Mouse (Mus musculus) limb, embryonic 13.5 days (tissue): ENCODE data around the gene St6galnac5. TPM values are rescaled to one million over a fixed set of nuclear protein-coding genes. Genes with fewer than 3 reads are reported as not detected.
A peak's percentile ranks its signal among the peaks of the same experiment; 100 is the strongest.
"Not testable (repeated sequence)": the region's sequence is repeated elsewhere in the genome, so short reads cannot be mapped to it uniquely, and the experiment has no call there.

Experiments
- ATAC-seq: fragments of 200-750 bp; cut with Nextera tagmentation; 2 replicates; pipeline ENCODE4 v1.8.0; 2017; ENCODE audit warnings: low read depth, moderate number of reproducible peaks, moderate TSS enrichment; ENCODE audit not compliant: low FRiP score
- H3K27ac ChIP-seq: fragments of 300-500 bp; sonication (generic); 2 replicates; pipeline ENCODE4 v1.5.1; 2015; ENCODE audit warnings: inconsistent platforms, mild to moderate bottlenecking, moderate library complexity
- H3K27me3 ChIP-seq: fragments of 300-500 bp; sonication (generic); 2 replicates; pipeline ENCODE4 v1.6.1; 2015; ENCODE audit warnings: mild to moderate bottlenecking, inconsistent platforms
- H3K36me3 ChIP-seq: fragments of 300-500 bp; sonication (generic); 2 replicates; pipeline ENCODE4 v1.6.1; 2015; ENCODE audit warnings: inconsistent platforms, mild to moderate bottlenecking, moderate library complexity
- H3K4me1 ChIP-seq: fragments of 300-500 bp; sonication (generic); 2 replicates; pipeline ENCODE4 v1.6.1; 2015; ENCODE audit warnings: inconsistent platforms
- H3K4me2 ChIP-seq: fragments of 300-500 bp; sonication (generic); replicated peaks from 2 replicates; pipeline ENCODE4 v1.6.1; 2015; ENCODE audit warnings: inconsistent platforms, mild to moderate bottlenecking, moderate library complexity
- H3K4me3 ChIP-seq: fragments of 300-500 bp; sonication (generic); 2 replicates; pipeline ENCODE4 v1.5.1; 2015; ENCODE audit warnings: moderate library complexity, mild to moderate bottlenecking, inconsistent platforms
- H3K9ac ChIP-seq: fragments of 300-500 bp; sonication (generic); 2 replicates; pipeline ENCODE4 v1.6.1; 2015; ENCODE audit warnings: mild to moderate bottlenecking, inconsistent platforms
- H3K9me3 ChIP-seq: fragments of 300-500 bp; sonication (generic); 2 replicates; pipeline ENCODE4 v1.6.1; 2016; ENCODE audit warnings: inconsistent platforms
- WGBS: fragments of 180-500 bp; shearing (Covaris S2); methylation state at CpG from one replicate; pipeline ENCODE4 v1.1.7; 2015; 5-methylcytosine and 5-hydroxymethylcytosine counted together
- polyA plus RNA-seq: library from polyadenylated mRNA; unstranded; fragments of >200 nt; fragmentation: Nextera tagmentation; extraction: Ambion mirVana; gene quantifications from 2 replicates; pipeline ENCODE4 v1.2.1, GENCODE M21; 2015

The St6galnac5 gene
- polyA plus RNA-seq, 1 experiment from 2014 or later: 2.0 TPM

DNA sequence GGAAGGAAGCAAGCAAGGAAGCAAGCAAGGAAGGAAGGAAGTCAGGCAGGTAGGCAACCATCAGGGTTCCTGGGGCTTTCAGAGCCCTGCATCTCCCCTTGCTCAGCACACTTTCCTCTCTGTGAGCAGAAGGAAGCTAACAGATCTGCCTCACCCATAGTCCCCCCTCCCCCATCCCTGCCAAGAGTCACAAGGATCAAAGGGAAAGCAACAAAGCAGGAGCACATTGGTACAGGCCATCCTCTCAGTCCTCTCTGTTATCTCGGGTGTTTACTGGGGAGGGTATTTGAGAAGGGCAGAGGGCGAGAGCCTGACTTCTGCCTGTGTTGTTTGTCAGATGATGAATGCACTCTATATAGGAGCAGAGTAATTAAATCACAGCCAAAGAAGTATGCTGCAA, 184.7 kb downstream of the St6galnac5 start:
- H3K27ac ChIP-seq: no peak overlapping the region
- no peak for ATAC-seq

DNA sequence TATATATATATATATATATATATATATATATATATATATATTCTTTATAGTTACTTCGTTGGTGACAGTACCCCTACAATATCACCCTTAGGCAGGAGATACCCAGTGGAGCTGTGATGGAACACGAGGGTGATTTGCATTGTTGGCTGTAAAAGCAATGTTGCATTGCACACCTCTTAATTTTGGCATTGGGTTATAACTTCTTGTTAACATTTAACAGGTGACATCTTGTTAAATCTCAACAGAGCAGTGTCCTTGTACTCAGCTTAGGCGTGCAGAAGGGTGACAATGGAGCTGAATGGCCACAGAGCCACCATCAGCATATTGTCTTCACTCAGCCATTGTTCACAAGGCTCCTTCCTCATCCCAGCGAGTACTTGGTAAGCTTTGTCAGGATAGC, 185.8 kb downstream of the St6galnac5 start:
- Histone ChIP-seq H3K4me1 (no peaks in the 10 kb centered on the region), H3K4me3 (no peak overlapping the region), H3K9ac (no peak overlapping the region), H3K9me3 (no peaks in the 10 kb centered on the region), H3K27me3 (no peaks in the 10 kb centered on the region), H3K36me3 (peaks cover 13% of the 10 kb centered on the region), H3K27ac (no peak overlapping the region), H3K4me2 (no peak overlapping the region)
- 89% methylated on average over 4 of the region's 4 CpGs for WGBS
- no peak for ATAC-seq

More for the DNA sequence above, 184.7 kb downstream of the St6galnac5 start:
- Histone ChIP-seq H3K36me3 (peaks cover 6% of the 10 kb centered on the region; the same call in 1 of the 2 replicates), H3K4me2 (no peak overlapping the region), H3K27me3 (no peaks in the 10 kb centered on the region), H3K9me3 (no peaks in the 10 kb centered on the region), H3K4me1 (no peaks in the 10 kb centered on the region), H3K4me3 (no peak overlapping the region), H3K9ac (no peak overlapping the region)
- 15% methylated on average over 2 of the region's 2 CpGs for WGBS

DNA sequence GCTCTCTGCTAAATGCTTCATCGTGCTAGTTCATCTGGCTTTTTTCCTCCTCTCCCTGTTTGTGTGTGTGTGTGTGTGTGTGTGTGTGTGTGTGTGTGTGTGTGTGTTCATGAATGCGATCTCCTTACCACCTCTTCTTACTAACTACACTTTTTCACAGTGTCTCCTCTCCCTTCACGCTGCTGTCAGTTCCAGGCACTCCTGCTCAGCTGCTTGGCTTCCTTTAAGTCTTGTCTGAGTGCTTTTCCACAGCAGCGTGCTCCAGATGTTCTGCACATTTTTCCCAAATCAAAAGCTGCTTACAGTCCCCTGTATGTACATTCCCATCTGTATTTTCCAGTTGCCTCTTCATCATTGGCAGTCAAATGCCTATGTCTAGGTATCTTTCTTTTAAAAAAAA, 189.0 kb downstream of the St6galnac5 start:
- H3K36me3 ChIP-seq: peaks cover 22% of the 10 kb centered on the region
- no peak overlapping the region for H3K9ac ChIP-seq
- no peak overlapping the region for H3K4me3 ChIP-seq
- H3K9me3 ChIP-seq: no peaks in the 10 kb centered on the region
- no peaks in the 10 kb centered on the region for H3K4me1 ChIP-seq
- ATAC-seq: peak; percentile 32; the same call in 1 of the 2 replicates
- H3K27me3 ChIP-seq: no peaks in the 10 kb centered on the region
- WGBS: 59% methylated on average over 4 of the region's 4 CpGs
- H3K4me2 ChIP-seq: no peak overlapping the region
- no peak overlapping the region for H3K27ac ChIP-seq

DNA sequence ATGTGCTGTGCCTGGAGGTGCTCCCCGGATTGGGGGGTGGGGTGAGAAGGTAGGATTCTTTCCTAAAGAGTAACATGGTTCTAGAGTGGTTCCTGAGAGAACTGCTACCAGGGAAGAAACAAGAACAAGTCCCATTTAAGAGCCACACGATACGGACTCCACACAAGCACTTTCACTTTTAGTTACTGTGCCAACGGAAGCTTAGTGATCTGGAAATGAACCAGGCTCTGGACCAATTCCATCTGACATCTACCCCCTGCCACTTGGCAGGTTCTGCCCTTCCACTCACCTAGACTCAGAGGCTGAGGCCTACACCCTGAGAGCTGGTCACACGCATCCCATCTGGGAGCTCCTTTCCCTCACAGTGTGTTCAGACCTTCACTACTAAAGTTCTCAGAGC, 189.4 kb downstream of the St6galnac5 start:
- no peak overlapping the region for H3K4me2 ChIP-seq
- no peak overlapping the region for H3K27ac ChIP-seq
- 0 out of 2 replicates have a peak, but pooled peaks have one; percentile 5 for ATAC-seq
- H3K9ac ChIP-seq: no peak overlapping the region
- WGBS: 78% methylated on average over 5 of the region's 5 CpGs
- H3K36me3 ChIP-seq: peaks cover 26% of the 10 kb centered on the region
- no peaks in the 10 kb centered on the region for H3K27me3 ChIP-seq
- H3K9me3 ChIP-seq: no peaks in the 10 kb centered on the region
- no peak overlapping the region for H3K4me3 ChIP-seq
- H3K4me1 ChIP-seq: no peaks in the 10 kb centered on the region

DNA sequence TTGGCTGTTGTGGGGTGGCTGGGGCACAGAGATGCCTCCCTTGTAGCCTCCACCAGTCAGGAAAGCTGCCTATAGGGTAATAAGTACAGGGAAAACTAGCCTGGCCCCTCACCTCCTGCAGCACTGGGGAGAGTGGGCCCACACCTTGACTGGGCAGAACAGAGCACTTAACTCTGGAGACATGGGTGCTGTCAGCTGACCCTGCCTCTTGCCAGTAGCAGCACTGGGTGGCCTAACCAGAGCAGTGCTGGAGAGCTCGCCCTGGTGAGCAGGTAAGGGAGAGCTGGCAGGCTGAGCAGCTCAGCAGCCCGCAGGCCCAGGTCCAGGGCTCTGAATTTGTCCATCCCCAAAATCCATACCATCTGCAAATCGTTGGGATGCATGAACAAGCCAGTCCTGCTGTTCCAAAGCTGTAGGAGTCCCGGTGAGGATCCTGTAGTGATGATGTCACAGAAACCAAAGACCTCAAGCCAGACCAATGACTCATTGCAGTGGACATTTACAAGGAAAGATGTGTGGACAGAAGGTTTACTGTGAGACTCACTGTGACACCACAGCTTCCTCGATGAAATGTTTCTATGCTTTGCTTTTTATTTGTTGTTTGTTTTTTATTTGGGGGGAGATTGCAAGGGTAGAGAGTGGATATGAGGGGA, 193.6 kb downstream of the St6galnac5 start:
- H3K4me1 ChIP-seq, H3K27ac ChIP-seq, H3K9me3 ChIP-seq, H3K9ac ChIP-seq, H3K27me3 ChIP-seq, ATAC-seq, H3K4me3 ChIP-seq, H3K4me2 ChIP-seq: not testable (repeated sequence)
- H3K36me3 ChIP-seq: peaks cover 23% of the 10 kb centered on the region
- 77% methylated on average over 5 of the region's 5 CpGs for WGBS

DNA sequence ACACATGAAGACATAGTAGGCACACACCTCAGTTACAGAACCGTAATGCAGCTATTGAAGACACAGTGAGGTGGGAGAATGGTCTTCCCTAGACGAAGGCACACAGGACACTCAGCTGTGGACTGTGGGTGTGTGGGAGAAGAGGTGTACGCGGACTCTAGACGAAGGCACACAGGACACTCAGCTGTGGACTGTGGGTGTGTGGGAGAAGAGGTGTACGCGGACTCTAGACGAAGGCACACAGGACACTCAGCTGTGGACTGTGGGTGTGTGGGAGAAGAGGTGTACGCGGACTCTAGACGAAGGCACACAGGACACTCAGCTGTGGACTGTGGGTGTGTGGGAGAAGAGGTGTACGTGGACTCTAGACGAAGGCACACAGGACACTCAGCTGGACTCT, 197.7 kb downstream of the St6galnac5 start:
- peaks cover 12% of the 10 kb centered on the region for H3K36me3 ChIP-seq
- WGBS: 88% methylated on average over 10 of the region's 13 CpGs
- H3K27ac ChIP-seq, H3K4me3 ChIP-seq, ATAC-seq, H3K27me3 ChIP-seq, H3K9me3 ChIP-seq, H3K9ac ChIP-seq, H3K4me2 ChIP-seq, H3K4me1 ChIP-seq: not testable (repeated sequence)

DNA sequence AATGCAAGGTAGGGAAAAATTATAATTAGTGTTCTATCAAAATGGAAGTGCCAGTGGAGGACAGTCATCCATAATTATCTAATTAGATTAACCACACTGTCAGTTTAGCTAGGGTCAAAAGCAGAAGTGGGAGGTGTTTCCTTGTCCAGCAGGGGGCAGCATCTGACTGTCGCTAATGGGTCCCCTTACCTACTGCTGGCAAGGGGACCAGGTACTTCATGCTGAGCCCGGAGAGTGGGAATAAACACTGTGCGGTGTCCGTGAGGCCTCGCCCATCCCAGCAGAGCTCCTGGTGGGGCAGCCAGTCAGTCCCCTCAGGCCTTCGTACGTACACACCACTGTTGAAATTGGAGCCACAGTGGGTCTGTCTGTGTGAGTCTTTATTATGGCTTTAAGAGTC, 198.3 kb downstream of the St6galnac5 start:
- Histone ChIP-seq H3K4me3 (no peak overlapping the region), H3K9ac (no peak overlapping the region), H3K27me3 (no peaks in the 10 kb centered on the region), H3K4me1 (0 out of 2 replicates have a peak, but pooled peaks cover 2% of the 10 kb centered on the region), H3K9me3 (no peaks in the 10 kb centered on the region), H3K27ac (no peak overlapping the region), H3K4me2 (no peak overlapping the region), H3K36me3 (peaks cover 12% of the 10 kb centered on the region)
- ATAC-seq: no peak; the same call in 1 of the 2 replicates
- 7% methylated on average over 7 of the region's 7 CpGs for WGBS

DNA sequence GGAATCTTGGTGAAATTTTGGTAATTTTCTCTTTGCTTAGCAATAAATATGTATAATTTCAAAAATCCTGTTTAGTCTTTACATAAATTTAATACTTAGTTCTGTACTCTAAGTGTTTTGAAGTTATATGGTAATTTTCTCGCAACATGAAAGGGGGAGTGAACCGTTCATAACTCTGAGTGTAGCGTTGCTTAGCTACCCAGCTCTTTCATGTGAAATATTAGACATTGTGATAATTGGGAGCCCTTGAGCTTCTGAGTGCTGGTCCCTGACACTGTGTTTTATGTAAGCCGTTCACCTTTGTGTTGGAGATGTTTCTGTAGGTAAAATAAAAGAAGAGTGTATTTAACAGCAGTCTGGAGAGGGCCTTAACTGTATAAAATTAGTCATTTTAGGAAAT, 202.2 kb downstream of the St6galnac5 start:
- Histone ChIP-seq H3K27ac (no peak overlapping the region), H3K9me3 (no peaks in the 10 kb centered on the region), H3K4me3 (no peak overlapping the region), H3K4me1 (0 out of 2 replicates have a peak, but pooled peaks cover 2% of the 10 kb centered on the region), H3K4me2 (no peak overlapping the region), H3K9ac (no peak overlapping the region), H3K36me3 (peaks cover 4% of the 10 kb centered on the region; the same call in 1 of the 2 replicates), H3K27me3 (no peaks in the 10 kb centered on the region)
- no peak for ATAC-seq
- 75% methylated on average over 4 of the region's 4 CpGs for WGBS

DNA sequence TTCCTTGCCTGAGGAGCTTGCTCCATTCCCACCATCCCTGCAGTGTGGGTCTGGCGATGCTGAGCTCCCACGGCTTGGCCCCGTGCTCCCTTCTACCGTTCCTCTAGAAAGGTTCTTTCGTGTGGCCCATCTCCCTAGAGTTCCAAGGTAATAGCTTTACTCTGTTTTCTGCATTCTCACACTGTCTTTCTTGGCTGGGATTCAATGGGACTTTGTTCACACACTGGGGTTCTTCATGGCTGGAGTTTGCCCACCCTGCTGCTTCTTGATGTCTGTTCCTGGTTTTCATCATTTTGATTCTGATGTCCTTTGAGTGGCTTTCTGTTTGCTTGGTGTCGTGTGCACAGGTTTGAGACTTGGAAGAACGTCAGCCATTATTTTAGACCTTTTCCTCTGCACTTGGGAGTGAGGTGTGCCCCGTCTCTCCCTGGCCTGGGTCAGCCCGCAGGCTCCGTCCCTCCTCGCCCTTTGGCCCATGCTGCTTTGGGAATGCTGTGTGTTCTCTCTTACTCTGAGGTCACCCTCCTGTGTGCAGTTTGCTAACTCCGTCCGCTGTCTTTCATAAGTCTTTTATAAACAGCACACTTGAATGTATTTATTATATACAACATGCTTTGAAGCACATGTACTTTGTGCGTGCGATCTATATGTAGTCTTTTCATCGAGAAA, 205.0 kb downstream of the St6galnac5 start:
- Histone ChIP-seq H3K4me3 (no peak overlapping the region), H3K4me1 (no peaks in the 10 kb centered on the region), H3K4me2 (no peak overlapping the region), H3K9ac (no peak overlapping the region), H3K27ac (no peak overlapping the region), H3K9me3 (no peaks in the 10 kb centered on the region), H3K27me3 (no peaks in the 10 kb centered on the region), H3K36me3 (peaks cover 4% of the 10 kb centered on the region; the same call in 1 of the 2 replicates)
- no peak for ATAC-seq
- 81% methylated on average over 16 of the region's 16 CpGs for WGBS

DNA sequence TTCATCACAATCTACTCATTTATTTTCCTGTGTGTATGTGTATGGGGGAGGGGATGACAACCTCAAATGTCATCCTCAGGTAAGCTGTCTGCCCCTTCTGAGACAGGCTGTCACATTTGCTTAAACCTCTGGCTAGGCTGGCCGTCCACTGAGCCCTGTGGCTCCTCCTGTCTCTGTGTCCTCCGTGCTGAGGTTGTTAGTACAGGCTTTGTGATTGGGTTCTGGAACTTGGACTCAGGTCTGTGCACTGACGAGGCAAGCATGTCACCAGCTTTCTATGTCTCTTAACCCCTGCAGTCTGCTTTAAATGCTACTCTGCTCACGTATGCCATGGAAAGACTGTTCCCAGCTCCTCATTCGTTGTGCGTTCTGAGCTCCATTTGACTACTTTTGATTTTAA, 205.7 kb downstream of the St6galnac5 start:
- Histone ChIP-seq H3K4me1 (no peaks in the 10 kb centered on the region), H3K9me3 (no peaks in the 10 kb centered on the region), H3K27me3 (no peaks in the 10 kb centered on the region), H3K9ac (no peak overlapping the region), H3K36me3 (peaks cover 4% of the 10 kb centered on the region; the same call in 1 of the 2 replicates), H3K4me2 (no peak overlapping the region), H3K27ac (no peak overlapping the region), H3K4me3 (no peak overlapping the region)
- no peak for ATAC-seq
- 85% methylated on average over 6 of the region's 6 CpGs for WGBS

DNA sequence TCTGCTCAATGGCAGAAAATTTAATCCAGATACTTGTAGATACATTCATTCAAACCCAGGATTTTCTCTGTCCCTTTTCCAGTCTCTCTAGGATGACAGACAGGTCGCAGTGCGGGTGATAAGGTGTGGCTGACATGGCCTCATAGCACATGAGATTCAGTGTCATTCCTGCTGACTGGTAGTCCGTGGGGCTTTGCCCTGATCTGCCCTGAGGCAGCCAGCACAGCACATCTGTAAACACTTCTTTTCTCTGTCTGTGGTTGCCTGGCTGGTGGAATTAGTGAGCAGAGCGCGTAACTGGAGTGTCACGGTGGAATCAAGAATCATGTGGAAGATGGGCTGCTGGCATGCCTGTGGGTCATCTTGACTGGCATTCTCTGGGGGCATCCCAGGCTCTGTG, 212.0 kb downstream of the St6galnac5 start:
- whole genome bisulfite sequencing: 80% methylated on average over 6 of the region's 6 CpGs

DNA sequence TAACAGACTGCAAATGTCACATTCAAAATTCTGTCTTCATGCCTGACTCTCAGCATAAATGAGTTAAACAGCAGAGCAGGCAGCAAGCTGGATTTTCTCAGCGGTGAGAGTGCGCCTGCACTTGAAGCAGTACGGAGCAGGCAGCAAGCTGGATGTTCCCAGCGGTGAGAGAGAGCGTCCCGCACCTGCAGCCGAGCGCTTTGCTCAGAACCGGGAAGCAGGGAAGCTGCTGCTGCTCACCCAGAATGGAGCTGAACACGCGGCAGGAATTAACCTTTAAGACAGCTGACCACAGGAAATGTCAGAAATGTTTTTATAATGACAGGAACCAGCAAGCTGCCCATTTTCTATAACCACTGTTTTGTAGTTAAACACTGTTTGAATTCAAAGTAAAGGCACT, 214.6 kb downstream of the St6galnac5 start:
- Histone ChIP-seq H3K4me3 (no peak overlapping the region), H3K9ac (no peak overlapping the region), H3K27ac (no peak overlapping the region), H3K36me3 (peaks cover 26% of the 10 kb centered on the region), H3K4me1 (peaks cover 16% of the 10 kb centered on the region; the same call in 1 of the 2 replicates), H3K9me3 (no peaks in the 10 kb centered on the region), H3K4me2 (no peak overlapping the region), H3K27me3 (no peaks in the 10 kb centered on the region)
- 68% methylated on average over 11 of the region's 11 CpGs for WGBS
- ATAC-seq: no peak

More for the DNA sequence above, 212.0 kb downstream of the St6galnac5 start:
- H3K4me1 ChIP-seq: 0 out of 2 replicates have a peak, but pooled peaks cover under 1% of the 10 kb centered on the region
- H3K4me3 ChIP-seq: no peak overlapping the region
- H3K27me3 ChIP-seq: no peaks in the 10 kb centered on the region
- no peak overlapping the region for H3K9ac ChIP-seq
- H3K4me2 ChIP-seq: no peak overlapping the region
- no peak for ATAC-seq
- H3K27ac ChIP-seq: no peak overlapping the region
- H3K36me3 ChIP-seq: peaks cover 26% of the 10 kb centered on the region
- no peaks in the 10 kb centered on the region for H3K9me3 ChIP-seq
